Mouse (Mus musculus) stomach, postnatal 0 days (tissue): Measurements from ENCODE around the gene Asb13. TPM values are rescaled to one million over a fixed set of nuclear protein-coding genes. Genes with fewer than 3 reads are reported as not detected.
A peak's percentile ranks its signal among the peaks of the same experiment; 100 is the strongest.

Source experiments
- ATAC-seq: fragments of 200-750 bp; cut with Nextera tagmentation; 2 replicates; pipeline ENCODE4 v1.8.0; 2017; ENCODE audit not compliant: low FRiP score, low TSS enrichment
- DNase-seq: peaks from one replicate; pipeline ENCODE4 v3.0.0-alpha.2; 2016; ENCODE audit warnings: low spot score
- H3K27ac ChIP-seq: fragments of 300-500 bp; sonication (generic); replicated peaks from 2 replicates; pipeline ENCODE4 v1.5.1; 2014; ENCODE audit warnings: mild to moderate bottlenecking, control low read depth
- H3K27me3 ChIP-seq: fragments of 300-500 bp; sonication (generic); 2 replicates; pipeline ENCODE4 v1.6.1; 2014; ENCODE audit warnings: low read length; ENCODE audit not compliant: control insufficient read depth, insufficient read depth
- H3K36me3 ChIP-seq: fragments of 300-500 bp; sonication (generic); 2 replicates; pipeline ENCODE4 v1.6.1; 2014; ENCODE audit warnings: low read length, mixed read lengths; ENCODE audit not compliant: control insufficient read depth, insufficient read depth
- H3K4me1 ChIP-seq: fragments of 300-500 bp; sonication (generic); replicated peaks from 2 replicates; pipeline ENCODE4 v1.6.1; 2014; ENCODE audit warnings: antibody characterized with exemption; ENCODE audit not compliant: control insufficient read depth, insufficient read depth
- H3K4me2 ChIP-seq: fragments of 300-500 bp; sonication (generic); replicated peaks from 2 replicates; pipeline ENCODE4 v1.6.1; 2014; ENCODE audit warnings: low read depth, mild to moderate bottlenecking, control low read depth, moderate library complexity
- H3K4me3 ChIP-seq: fragments of 300-500 bp; sonication (generic); 2 replicates; pipeline ENCODE4 v1.5.1; 2014; ENCODE audit warnings: low read depth, low read length, control low read depth
- H3K9ac ChIP-seq: fragments of 300-500 bp; sonication (generic); 2 replicates; pipeline ENCODE4 v1.6.1; 2014; ENCODE audit warnings: mild to moderate bottlenecking, low read length, control low read depth, mixed read lengths
- H3K9me3 ChIP-seq: fragments of 300-500 bp; sonication (generic); 2 replicates; pipeline ENCODE4 v1.6.1; 2016; ENCODE audit warnings: low read length; ENCODE audit not compliant: control insufficient read depth
- CTCF ChIP-seq: IDR thresholded peaks from 2 replicates; pipeline ENCODE4 v1.5.1; 2016; ENCODE audit warnings: antibody characterized with exemption, low read depth, mild to moderate bottlenecking, moderate library complexity
- EP300 ChIP-seq: optimal IDR thresholded peaks from 2 replicates; pipeline ENCODE3; 2016; ENCODE audit warnings: antibody characterized with exemption
- WGBS: fragments of 180-500 bp; shearing (Covaris S2); extraction: QIAGEN DNeasy Blood & Tissue Kit; methylation state at CpG from one replicate; pipeline ENCODE4 v1.1.7; 2014; 5-methylcytosine and 5-hydroxymethylcytosine counted together
- polyA plus RNA-seq: library from polyadenylated mRNA; unstranded; fragments of >200 nt; fragmentation: Nextera tagmentation; extraction: Ambion mirVana; gene quantifications from 2 replicates; pipeline ENCODE4 v1.2.1, GENCODE M21; 2015

Asb13 gene
- polyA plus RNA-seq, result 12.9 and 15.7 TPM in 2 replicates

DNA sequence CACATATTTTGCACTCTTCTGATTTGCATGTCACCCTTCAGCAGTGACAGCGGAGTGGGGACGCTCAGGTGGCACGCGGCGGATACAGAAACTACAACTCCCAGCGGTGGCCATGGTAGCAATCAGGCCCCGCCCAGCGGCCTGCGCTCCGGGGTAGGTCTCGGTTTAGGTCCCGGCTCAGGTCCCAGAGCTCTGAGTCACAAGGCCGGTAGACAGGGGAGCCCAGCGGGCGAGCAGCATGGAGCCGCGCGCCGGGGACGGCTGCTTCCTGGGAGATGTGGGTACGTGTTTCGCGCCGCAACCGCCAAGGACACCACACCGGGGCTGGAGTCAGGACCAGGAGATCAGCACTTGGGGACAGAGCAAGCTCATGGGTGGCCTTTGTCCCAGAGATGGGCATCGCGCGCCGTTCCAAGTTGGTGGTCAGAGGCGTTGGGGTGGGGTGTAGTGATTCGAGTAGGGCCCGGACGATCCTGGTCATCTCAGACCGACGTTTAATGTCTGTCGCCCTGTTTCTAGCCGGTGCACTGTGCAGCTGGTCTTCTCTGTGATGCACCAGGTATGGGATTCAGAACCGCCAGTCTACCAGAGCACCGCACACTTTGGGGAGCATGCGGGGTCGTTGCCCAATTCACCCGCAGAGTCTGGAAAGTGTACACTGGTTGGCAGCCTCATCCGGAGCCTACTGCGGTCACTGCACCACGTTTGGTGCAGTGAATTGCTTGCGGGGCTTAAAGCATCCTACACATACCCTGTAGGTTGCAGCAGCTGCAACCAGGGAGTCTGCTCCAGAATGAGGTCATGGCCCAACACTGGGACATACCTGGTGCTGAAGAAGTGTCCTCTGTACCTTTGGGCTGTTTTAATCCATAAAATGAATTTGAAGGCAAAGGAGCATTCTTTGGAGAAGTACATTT lies at the start of gene Asb13:
Gene Asb13 (plus strand): TSS at position 138 of the 917 bp plus-strand sequence.
- no peaks in the 10 kb centered on the region for H3K9me3 ChIP-seq
- H3K36me3 ChIP-seq, result no peaks in the 10 kb centered on the region
- H3K27ac ChIP-seq, result peak within 1 kb of the TSS; percentile 56; the same call in 1 of the 2 replicates
- WGBS, result under 1% methylated on average over 47 of the region's 47 CpGs
- H3K4me3 ChIP-seq, result peak within 1 kb of the TSS; percentile 72
- ATAC-seq, result peak; percentile 95
- peak; percentile 89 for DNase-seq
- no peaks in the 10 kb centered on the region for H3K27me3 ChIP-seq
- no peak for TF ChIP-seq EP300
- 0 out of 2 replicates have a peak, but pooled peaks have one; percentile 10 for TF ChIP-seq CTCF
- peak within 1 kb of the TSS; percentile 73 for H3K9ac ChIP-seq
- peak within 1 kb of the TSS; percentile 82 for H3K4me2 ChIP-seq
- H3K4me1 ChIP-seq, result no peaks in the 10 kb centered on the region

DNA sequence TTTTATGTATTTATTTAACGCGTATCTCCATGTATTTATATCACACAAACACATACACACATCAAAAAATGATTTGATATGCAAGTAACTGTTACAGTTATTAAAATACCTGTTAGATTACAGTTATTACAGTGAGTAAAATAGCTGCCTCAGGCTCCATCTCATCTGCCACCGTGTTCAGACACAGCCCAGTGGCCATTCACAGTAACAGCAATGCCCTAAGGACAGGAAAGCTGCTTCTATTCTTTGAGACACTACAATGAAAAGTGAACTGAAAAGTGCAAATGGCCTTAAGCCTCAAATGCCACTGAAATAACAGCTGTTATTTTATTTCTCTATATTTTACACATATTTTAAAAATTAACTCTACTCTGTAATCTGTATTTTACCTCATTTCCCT lies 43.0 kb upstream of the Asb13 start:
- Histone ChIP-seq H3K27me3 (no peaks in the 10 kb centered on the region), H3K9ac (no peak overlapping the region), H3K4me3 (no peak overlapping the region), H3K36me3 (peaks cover 5% of the 10 kb centered on the region), H3K4me2 (no peak overlapping the region), H3K9me3 (no peaks in the 10 kb centered on the region), H3K27ac (no peak overlapping the region), H3K4me1 (no peaks in the 10 kb centered on the region)
- TF ChIP-seq EP300, result no peak
- TF ChIP-seq CTCF, result peak; percentile 60
- ATAC-seq (no peak), DNase-seq (no peak)
- 86% methylated on average over 3 of the region's 3 CpGs for WGBS

DNA sequence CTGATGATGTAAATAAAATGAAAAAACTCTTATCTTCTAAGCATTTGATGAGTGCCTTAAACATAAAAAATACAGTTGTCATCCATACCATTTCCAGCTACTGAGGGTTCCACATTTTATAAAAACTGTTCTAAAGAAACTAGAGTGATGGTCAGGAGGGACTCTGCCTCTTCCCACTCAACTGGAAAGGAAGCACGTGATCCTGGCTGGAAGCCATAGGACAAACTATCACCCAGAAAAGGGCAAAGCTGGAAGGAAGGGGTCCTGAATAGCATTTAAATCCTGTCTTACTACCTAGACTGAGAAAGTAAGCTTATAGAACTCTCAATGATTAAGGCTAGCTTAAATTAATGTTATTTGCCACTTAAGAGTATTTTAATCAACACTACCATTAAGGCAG lies 39.5 kb upstream of the Asb13 start:
- Histone ChIP-seq H3K4me2 (no peak overlapping the region), H3K9me3 (no peaks in the 10 kb centered on the region), H3K9ac (no peak overlapping the region), H3K4me3 (no peak overlapping the region), H3K4me1 (no peaks in the 10 kb centered on the region), H3K27ac (no peak overlapping the region), H3K36me3 (peaks cover 3% of the 10 kb centered on the region; the same call in 1 of the 2 replicates), H3K27me3 (no peaks in the 10 kb centered on the region)
- no peak for TF ChIP-seq EP300
- TF ChIP-seq CTCF, result no peak
- 74% methylated on average over 1 of the region's 1 CpGs for WGBS
- DNase-seq, result no peak
- ATAC-seq, result no peak

DNA sequence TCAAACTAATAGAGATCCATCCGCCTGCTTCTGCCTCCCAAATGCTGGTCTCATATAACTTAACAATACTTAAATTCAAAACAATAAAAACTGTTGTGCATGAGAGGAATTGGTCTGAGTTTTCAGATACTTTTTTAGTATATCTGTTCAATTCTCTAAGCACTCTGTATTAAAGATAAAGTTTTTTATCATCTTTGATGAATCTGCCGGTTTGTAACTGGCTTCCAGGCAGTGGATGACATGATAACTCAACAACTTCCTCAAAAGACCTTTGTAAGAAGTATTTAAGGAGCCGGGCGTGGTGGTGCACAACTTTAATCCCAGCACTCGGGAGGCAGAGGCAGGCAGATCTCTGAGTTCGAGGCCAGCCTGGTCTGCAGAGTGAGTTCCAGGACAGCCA lies 37.6 kb upstream of the Asb13 start:
- H3K9ac ChIP-seq, result no peak overlapping the region
- H3K27ac ChIP-seq, result no peak overlapping the region
- DNase-seq (no peak), ATAC-seq (no peak)
- TF ChIP-seq CTCF (no peak), EP300 (no peak)
- no peak overlapping the region for H3K4me3 ChIP-seq
- no peak overlapping the region for H3K4me2 ChIP-seq
- H3K9me3 ChIP-seq, result no peaks in the 10 kb centered on the region
- no peaks in the 10 kb centered on the region for H3K27me3 ChIP-seq
- no peaks in the 10 kb centered on the region for H3K4me1 ChIP-seq
- 94% methylated on average over 6 of the region's 6 CpGs for WGBS
- H3K36me3 ChIP-seq, result peaks cover 3% of the 10 kb centered on the region; the same call in 1 of the 2 replicates

DNA sequence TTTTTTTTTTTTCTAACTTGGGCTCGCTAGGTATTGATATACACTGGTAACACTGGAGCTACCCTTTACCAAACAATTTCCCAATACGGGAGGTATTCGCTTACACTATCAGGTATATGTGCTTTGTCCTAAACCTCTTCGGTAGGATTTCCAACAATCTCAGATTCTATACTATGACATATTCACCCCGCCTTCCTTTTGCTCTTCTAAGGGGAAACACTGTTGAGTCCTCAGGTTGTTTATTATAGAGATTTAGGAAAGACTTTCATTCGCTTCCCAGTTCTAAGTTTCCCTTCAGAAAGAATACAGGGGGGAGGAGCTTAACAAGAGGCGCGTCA lies 24.1 kb upstream of the Asb13 start:
- Histone ChIP-seq H3K9me3 (no peaks in the 10 kb centered on the region), H3K9ac (peak overlapping the region; percentile 87), H3K27me3 (no peaks in the 10 kb centered on the region), H3K4me3 (peak overlapping the region; percentile 97), H3K4me2 (peak overlapping the region; percentile 88), H3K36me3 (no peaks in the 10 kb centered on the region), H3K27ac (no peak overlapping the region), H3K4me1 (no peaks in the 10 kb centered on the region)
- TF ChIP-seq CTCF (no peak), EP300 (no peak)
- ATAC-seq (no peak), DNase-seq (no peak)
- 12% methylated on average over 8 of the region's 8 CpGs for WGBS

DNA sequence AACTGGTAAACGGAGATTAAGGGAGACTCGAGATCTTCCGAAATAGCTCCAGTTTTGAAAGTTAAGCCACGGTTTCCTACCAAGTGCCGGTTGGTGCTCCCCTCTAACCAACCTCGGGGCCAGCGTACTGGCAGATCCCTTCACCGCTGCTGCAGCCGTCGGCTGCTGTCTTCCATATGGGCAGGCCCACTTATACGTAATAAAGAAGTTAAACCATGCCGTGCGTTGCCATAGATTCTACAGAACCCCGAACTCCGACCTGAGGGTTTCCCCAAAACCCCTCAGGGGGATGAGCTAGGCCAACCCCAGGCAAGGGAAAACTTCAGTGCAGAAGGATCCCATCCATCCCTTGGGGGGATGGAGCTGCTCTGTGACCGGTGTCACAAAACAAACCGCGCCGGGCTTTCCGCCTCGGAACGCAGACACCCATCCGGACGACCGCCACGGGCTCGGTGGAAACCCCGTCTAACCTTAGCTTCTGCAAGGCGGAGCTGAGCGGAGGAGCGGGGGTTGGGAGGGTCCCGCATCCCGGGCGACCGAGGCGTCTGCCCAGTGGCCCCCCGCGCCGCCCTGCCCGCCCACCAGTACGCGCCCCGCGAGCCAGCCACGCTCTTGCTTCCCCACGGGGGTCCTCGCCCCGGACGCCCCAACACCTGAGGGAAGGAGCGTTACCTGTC lies 23.6 kb upstream of the Asb13 start:
- no peaks in the 10 kb centered on the region for H3K36me3 ChIP-seq
- peak overlapping the region; percentile 96 for H3K27ac ChIP-seq
- no peaks in the 10 kb centered on the region for H3K9me3 ChIP-seq
- no peaks in the 10 kb centered on the region for H3K27me3 ChIP-seq
- peak overlapping the region; percentile 88 for H3K4me2 ChIP-seq
- DNase-seq (peak; percentile 43), ATAC-seq (peak; percentile 27)
- WGBS, result under 1% methylated on average over 50 of the region's 50 CpGs
- H3K4me1 ChIP-seq, result no peaks in the 10 kb centered on the region
- no peak for TF ChIP-seq CTCF
- no peak for TF ChIP-seq EP300
- H3K9ac ChIP-seq, result peak overlapping the region; percentile 87
- peak overlapping the region; percentile 97 for H3K4me3 ChIP-seq
